Mouse (Mus musculus): ENCODE results near the gene Rac1.
"Not testable (repeated sequence)": the region's sequence is repeated elsewhere in the genome, so short reads cannot be mapped to it uniquely, and the experiment has no call there.

Rac1 gene

DNA sequence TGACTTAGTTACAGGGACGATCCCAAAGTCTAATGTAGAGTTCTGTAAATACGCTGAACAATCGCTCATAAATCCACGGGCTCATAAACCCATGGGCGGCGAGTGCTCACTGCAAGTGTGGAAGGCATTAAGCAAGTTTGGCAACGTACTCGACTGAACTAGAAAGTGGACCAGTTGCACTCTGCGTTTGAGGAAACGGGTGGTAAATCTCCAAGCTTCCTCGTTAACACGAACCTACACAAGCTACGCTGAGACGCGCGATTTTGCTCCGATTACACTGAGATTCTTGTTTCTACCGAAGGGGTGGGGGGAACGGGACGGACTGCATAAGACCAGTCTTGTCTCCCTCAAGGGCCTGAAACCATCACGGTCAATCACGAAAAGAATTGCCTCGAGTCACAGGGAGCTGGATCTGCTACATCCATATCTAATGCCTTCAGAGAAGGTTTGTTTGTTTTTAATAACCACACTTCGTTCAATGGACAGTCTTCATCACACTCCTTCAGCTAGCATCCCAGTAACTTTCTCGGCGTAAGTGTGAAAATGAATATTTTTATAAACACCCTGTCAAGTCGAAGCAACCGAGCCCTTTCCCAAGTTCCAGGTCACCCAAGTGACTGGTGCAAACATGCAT is 1.0 kb downstream of the Rac1 start:
- no peak for DNase-seq (ENCODE audit: low read depth, low spot score)

DNA sequence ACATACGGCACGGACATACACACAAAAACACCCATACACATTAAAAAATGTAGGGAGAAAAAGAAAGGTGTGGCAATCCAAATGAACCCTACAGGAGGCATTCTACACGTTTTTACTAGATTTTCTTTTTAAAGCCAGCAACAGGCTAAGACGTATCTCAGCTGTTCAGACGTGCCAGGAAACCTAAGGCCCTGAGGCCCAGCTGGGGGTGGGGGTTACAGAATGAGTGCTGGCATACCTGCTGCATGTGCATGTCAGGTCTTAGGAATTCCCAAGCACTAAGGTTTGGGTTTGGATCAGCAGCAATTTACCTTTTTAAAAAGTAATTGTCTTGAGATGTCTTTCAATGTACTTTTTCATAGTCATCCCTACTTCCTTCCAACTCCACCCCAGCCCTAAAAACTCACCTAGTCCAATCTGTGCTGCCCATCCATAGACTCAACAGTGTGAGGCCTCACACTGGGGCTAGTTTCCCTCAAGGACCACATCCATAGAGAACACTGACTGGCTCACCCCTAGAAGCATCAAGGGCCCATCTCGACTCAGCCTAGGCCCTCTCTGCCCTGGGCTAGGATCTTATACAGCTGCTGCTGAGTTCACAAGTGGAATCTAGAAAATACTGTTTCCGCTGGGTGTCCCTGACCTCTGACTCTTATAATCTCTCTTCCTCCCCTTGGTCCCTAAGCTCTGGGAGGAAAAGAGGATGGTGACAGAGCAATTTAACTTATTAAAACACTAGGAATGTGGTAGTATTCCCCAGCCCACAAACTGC is 2.2 kb downstream of the Rac1 start:
- DNase-seq (ENCODE audit: low read depth, low spot score), result no peak

DNA sequence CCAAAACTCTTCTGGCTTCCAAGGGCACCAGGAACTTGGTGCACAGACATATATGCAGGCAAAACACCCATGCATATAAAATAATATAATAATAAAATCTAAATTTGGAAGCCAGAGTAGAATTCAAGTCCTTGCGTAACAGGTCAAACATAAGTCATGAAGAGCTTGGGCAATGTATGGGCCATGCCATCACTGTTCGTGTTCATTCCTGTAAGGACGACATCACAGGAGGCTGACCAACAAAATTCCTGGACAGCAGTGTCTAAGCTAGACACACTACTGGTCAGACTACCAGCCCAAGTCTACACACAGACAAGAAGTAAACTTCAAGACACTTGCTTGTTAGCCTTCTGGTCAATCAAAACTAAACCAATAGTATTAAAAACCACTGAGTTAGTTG is 5.0 kb downstream of the Rac1 start:
- DNase-seq (ENCODE audit: low read depth, low spot score), result no peak

DNA sequence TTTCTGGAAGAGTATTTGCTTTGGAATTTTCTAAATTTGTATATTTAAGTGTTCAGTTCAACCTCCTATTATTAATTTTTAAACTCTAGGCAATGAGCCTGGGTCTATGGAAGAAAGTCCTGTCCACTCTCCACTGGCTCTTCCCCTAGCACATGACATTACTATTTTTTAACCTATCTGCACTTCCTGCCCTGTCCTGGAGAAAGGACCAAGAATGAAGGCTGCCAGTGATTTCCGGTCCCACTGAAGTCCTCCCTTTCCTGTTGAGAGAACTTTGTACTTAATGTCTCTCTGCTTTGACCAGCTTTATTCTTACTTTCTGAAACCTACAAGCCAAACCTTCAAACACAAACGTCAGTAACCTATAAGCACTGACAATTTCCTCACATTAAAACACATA is 7.4 kb downstream of the Rac1 start:
- no peak for DNase-seq (ENCODE audit: low read depth, low spot score)

DNA sequence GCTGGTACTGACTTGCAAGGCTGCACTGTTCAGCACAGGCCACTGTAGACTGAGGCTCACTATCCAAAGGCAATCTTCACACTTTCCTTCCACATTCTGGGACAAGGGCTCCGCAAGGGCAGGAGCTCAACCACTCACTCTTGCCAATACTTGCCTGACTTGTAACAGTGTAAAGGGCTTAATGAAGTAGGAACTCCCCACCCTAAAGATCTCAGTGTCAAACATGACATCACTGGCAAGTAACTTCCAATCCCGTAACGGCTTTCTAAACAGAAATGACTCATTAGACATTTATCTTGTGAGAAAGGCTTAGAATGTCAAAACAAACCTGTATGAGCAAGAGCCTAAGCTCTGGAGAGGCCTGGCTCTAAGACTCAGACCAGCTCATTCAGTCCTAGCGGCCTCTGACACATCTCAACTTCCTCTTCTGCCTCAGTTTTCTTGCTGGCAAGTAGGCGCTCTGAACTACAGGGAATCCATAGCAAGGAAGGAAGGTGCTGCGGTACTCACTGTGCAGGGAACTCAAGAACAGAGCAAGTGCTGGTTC is 9.7 kb downstream of the Rac1 start:
- no peak for DNase-seq (ENCODE audit: low read depth, low spot score)

DNA sequence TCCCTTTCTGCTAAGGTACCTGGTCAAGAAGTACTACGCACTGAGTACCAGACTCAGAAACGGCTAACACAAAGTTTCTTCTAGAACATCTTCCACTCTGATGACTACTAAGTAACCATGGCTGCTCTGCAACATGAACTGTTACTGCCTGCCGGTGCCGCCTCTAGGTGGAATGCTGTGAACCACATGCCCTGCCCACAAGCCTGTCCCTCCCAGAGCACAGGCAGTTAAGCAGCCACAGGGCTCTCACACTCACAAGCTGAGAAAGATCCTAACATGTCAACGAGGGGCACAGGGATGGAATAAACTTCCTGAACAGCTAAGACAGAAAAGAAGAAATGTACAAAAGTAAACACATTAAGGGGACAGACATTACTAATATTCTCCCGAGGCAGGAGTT is 10.4 kb downstream of the Rac1 start:
- no peak for DNase-seq (ENCODE audit: low read depth, low spot score)

DNA sequence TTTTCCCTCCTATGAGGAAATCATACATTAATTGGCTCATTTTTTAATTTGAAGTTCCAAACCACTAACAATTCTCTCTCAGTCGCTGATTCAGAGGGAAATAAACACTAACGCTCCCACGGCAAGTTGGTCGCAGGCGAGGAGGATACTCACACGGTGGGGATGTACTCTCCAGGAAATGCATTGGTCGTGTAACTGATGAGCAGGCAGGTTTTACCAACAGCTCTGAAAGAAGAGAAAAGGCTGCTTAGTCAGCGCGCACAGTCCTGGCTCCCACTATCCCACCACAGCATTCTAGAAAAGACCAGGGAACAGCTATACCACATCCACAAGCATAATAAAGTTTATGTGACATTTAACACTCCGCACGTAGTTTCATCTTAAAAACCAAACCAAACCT is 10.8 kb downstream of the Rac1 start:
- DNase-seq (ENCODE audit: low read depth, low spot score), result no peak

DNA sequence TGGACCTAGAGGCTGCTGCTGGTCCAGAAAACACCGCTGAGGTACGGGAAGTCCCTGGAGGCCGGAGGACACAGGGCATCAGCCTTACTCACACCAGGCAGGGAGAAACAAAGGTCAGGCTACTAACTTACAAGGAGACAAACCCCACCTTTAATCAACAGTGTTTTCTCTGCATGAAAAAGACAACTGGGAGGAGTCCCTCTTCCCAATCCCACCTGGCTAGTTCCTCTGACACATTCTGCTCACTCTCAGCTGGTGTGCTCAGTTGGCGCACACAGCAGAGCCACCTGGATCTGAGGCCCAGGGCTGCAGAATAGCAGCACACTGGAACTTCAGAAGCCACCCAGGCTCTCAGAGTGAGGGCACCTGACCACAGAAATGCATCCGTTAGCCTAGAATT is 13.0 kb downstream of the Rac1 start:
- DNase-seq (ENCODE audit: low read depth, low spot score), result no peak

DNA sequence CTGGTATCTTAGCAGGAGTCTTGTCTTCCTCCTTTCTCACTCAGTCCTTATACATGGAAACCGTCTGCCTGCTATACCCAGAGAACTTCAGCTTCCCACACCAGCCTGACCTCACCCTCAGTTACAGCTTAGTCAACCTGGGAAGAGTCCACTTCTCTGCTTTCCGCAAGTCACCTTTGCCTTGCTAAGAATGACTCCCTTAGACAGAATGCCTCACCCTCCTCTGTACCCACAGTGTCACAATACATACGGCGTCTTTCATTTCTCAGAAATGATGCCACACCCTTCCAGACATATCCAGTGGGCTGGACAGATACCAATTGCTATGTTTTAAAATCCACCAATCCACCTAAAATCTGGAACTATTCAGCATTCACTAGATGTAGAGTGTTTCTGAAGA is 15.5 kb downstream of the Rac1 start:
- DNase-seq (ENCODE audit: low read depth, low spot score), result no peak

DNA sequence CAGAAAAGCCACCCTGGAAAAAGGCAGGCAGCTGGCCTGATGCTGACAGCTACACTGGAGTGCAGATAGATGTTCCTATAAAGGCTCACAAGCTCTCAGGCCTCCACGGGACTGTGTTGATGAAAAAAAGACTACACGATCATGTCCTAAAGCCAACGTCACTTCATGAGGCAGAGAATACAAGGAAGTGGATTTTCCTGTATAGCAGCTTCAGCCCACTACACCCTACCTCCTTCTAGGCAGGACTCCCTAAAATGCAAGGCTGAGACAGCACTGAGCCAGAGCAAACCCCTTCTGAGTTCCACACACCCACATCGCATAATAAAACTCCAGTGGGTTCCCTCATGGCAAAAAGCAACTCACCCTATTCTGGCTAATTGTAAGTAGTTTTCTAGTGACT is 16.3 kb downstream of the Rac1 start:
- no peak for DNase-seq (ENCODE audit: low read depth, low spot score)

DNA sequence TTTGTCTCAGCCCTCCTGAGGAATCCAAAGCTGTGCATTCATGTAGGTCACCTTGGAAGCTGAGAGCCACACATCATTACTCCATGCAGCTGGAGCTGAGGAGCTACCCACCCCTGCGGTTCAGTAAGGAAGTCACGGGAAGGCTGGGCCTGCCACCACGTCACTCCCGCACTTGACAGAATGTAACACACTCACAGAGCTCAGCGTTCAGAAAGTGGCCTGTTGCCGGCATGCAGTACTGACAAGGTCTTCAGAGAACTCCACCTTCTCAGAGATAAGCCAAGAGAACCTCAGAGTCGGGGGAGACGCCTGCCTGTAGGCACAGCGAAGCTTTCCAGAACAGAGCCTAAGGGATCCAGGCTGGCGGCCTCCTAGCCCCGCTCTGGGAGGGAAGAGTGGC is 18.1 kb downstream of the Rac1 start:
- DNase-seq (ENCODE audit: low read depth, low spot score), result no peak

DNA sequence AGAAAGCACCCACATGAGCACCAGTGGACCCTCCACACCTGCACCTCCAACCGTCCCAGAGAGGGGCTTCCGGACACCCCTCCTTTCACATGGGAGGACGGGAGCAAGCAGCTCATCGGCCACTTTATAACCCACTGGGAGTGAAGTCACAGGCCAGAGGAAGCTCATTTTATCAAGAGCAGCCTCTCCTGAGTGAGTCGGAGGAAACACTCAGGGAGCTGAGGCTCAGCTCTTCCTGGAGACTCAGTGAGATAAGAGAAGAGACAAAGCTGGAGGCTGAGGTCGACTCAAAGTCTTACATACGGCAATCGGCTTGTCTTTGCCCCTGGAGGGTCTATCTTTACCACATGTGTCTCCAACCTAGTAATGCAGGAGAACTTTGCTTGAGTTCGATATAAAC is 18.5 kb downstream of the Rac1 start:
- DNase-seq (ENCODE audit: low read depth, low spot score), result no peak

DNA sequence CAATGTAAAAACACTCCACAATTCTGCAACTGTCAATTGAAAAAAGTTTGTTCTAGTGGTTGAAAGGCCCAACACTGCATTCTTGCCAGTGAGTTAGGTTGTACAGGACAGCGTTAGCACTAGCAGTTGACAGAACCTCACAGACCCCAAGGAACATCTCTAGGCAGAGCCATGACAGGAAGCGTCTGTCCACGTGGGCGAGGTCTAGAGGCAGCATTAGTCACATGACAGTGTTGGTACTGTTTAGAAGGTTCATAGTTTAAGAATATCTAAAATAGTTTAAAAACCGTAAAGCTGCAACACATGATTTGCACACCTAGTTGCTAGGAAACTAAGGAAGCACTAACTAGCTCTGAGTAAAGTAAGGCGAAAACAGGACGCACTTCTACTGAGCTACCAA is 22.3 kb downstream of the Rac1 start:
- DNase-seq (ENCODE audit: low read depth, low spot score), result no peak

DNA sequence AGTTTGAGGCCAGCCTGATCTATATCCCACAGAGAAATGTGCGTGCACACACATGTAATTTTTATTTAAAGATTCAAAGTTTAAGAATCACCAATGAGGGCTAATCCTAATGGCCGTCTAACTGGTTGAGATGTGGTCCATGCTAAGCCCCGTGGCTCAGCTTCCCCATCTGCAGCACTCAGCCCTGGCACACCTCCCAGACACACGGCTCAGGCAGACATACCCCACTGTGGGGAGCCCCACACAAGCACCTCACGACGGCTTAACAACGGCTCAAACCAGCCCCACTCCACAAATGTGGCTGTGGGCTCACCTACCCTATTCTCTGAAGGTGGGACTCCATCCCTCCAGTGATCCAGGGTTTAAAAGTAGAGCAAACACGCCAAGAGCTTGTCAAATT is 22.8 kb downstream of the Rac1 start:
- DNase-seq (ENCODE audit: low read depth, low spot score), result no peak

DNA sequence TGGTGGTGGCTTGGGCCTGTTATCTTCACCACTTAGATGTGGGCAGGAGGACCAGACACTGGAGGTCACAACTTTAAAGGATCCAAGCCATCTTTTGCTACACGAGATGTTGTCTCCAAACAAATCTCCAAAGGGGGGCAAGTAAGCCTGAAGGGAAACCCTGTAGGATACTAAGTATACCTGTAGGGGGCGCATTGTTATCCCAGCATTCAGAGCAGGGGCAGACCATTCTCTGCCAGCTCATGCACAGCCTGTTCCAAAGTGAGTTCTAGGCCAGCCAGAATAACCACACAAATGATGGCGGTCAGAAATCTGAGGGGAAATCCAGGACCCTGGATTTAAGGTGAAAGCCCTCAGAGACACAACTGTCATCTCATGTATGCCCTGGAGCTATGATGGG is 23.4 kb downstream of the Rac1 start:
- DNase-seq (ENCODE audit: low read depth, low spot score), result peak; percentile 6

DNA sequence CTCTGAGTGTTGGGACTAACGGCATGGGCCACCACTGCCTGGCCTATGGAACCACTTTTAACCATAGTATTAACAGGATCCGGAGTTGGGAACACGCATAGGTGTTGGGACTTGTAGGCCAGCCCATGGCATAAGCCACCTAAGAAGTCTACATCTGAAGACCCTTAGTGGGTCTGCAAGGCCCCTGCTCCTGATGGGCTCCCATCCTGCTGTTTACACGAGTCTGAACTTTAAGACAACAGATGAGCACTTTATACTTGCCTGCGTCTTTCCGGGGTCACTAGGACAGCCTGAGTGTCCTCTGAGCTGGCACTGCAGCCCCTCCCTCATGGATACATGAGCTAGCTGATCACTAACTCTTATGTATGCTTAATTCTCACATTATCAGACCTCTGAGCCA is 24.1 kb downstream of the Rac1 start:
- DNase-seq (ENCODE audit: low read depth, low spot score), result no peak

DNA sequence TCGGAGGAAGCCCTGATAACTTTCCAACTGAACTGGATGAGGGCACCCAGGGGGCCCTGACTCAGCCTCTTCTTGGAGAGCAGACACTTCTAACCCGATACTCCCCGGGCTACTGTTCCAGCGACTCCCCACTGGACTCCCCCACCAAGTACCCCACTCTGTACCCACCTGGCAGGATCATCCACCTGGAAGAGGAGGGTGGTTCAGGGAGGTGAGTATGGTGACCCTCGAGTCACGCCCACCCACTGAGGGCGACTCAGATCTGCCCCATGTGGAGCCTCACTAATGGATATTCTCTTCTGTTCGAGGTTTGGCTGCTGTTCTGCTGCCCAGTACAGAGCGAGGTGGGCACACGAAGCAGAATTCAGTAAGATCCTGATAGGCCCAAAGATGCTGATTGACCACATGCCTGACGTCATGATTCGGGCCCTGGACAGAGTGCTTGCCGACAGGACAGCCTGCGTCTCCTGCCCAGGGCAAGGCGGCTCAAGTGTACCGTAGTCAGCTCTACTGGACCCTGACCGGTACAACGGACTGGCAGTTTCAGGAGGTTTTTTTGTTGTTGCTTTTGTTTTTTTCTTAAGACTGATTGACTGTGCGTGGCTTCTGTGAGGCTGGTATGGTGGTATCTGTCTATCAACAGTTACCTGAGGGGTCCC is 24.8 kb downstream of the Rac1 start:
- DNase-seq (ENCODE audit: low read depth, low spot score), result no peak

DNA sequence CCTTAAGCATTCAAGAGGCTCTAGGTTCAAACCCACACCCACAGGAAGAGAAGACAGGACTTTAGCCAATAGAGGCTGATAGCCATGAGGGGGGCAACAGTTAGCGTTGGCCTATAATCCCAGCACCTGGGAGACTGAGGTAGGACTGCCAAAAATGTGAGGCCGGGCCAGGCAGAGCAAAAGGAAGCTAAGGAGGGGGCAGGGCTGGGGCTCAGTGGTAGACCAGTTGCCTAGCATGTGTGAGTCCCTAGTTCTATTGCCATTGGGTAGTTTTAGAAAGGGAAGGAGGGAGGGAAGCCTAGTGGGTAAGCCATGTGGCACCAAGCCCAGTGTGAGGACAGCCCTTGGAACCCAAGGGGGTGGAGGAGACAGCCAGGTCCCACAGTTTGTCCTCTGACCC is 26.2 kb downstream of the Rac1 start:
- DNase-seq (ENCODE audit: low read depth, low spot score), result no peak

DNA sequence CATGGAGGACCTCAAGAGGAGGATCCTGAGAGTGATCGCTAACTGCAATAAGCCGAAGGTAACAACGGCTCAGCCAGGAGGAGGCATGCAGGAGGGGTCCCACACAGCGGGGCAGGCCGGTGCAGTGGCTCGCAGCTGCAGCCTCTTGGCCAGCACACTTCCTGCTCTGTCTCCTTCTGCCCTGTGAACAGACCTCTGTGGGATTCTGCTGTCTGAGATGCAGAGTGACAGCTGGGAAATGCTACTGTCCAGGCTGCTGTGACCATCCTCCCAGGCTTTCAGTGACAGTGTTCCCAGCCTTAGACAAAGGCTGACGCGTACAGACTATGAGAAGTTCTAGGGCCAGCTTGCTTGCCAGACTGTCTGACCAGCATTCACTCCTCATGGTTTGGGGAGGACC is 26.7 kb downstream of the Rac1 start:
- no peak for DNase-seq (ENCODE audit: low read depth, low spot score)

DNA sequence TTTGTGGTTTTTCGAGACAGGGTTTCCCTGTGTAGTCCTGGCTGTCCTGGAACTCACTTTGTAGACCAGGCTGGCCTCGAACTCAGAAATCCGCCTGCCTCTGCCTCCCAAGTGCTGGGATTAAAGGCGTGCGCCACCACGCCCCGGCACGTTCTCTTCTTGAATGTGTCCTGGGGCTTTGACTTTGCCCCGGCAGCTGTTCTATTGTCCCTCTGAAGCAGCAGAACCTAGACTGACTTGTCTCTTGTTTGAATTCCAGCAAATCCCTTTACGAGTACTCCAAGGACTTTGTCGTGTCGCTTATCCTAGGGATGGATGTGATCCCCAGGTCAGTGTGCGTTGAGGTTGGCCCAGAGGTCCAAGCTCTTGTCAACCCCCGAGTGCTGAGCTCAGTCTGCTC is 27.1 kb downstream of the Rac1 start:
- not testable (repeated sequence) for DNase-seq (ENCODE audit: low read depth, low spot score)

DNA sequence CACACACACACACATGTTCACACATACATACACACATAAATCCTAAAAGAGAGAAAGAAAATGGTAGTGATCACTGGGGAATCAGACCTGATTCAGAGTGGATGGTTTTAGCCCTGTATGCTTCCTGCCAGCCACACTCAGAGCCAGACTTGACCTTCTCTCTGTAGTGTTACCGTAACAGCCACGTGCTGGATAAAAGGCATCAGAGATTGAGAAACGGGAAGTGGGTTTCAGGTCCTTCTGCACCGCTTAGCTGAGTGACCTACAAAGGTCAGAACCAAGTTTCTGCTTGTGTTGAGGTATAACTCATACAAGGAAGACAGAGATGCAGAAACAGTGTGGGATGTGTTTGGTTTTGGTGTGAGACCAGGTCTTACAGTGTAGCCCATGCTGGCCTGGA is 28.1 kb downstream of the Rac1 start:
- DNase-seq (ENCODE audit: low read depth, low spot score), result no peak

DNA sequence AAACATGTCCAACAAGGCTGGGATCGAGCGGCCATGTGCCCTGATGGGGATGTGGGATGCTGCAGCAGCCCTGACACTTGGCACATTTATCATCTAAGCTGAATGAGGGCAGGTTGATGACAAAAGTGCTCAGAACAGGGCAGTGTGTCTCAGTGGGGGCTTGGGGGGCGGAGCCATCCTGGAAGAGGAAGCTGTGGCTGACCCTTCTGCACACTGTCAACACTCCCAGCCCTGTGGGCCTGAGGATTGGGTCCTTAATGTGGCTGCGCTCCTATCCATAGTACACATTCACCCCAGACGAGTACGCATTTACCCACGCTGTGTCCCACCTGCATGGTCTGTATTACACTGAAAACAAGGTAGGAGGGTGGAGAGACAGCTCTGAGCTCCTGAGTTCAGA is 28.6 kb downstream of the Rac1 start:
- DNase-seq (ENCODE audit: low read depth, low spot score), result no peak

DNA sequence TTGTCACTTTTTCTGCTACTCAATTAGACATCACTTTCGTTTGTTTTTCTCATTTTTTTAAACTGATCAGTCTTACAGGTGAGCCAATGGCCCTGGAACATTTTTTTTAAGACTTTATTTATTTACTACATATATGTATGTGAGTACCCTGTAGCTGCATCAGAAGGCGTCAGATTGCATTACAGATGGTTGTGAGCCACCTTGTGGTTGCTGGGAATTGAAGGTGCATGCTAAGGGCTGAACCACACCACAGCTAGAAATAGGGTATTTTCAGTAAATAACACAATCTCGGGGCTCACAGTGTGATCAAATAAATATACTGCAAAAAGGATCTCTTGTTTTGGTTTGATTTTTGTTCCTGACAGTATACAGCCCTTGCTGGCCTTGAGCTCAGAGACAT is 30.4 kb downstream of the Rac1 start:
- DNase-seq (ENCODE audit: low read depth, low spot score), result no peak
